Comparison of ENCODE assay signal across 10 mouse cellular contexts in genomic region chr13:51800921-51801320, GRCm38 (mm10). TPM values are rescaled to one million over a fixed set of nuclear protein-coding genes. Genes with fewer than 3 reads are reported as not detected.
DNase-seq lines count a peak whose midpoint lies in the region; TF ChIP-seq lines count a peak whose summit lies in the region.
"Had no signal": no experiment of that assay in that cellular context is flagged by ENCODE, and none has a peak within 500 bp of the region (broad histone marks: within the 10 kb centered on the region; RNA-seq: fewer than 3 reads in every experiment).

No protein-coding gene starts in this region.

- H3K27ac ChIP-seq in layer of hippocampus, adult 2 months: peak overlapping the region; percentile 36; the same call in 1 of the 2 replicates
- no peak overlapping the region for H3K27ac ChIP-seq in hindbrain, embryonic 10.5 days
- H3K27ac ChIP-seq: limb, embryonic 15.5 days had no signal

- no peaks in the 10 kb centered on the region for H3K36me3 ChIP-seq in hindbrain, embryonic 10.5 days
- H3K36me3 ChIP-seq: limb, embryonic 15.5 days had no signal

- H3K27me3 ChIP-seq in hindbrain, embryonic 10.5 days (ENCODE audit: insufficient read depth, poor library complexity, severe bottlenecking): no peaks in the 10 kb centered on the region
- H3K27me3 ChIP-seq: limb, embryonic 15.5 days had no signal

- TF ChIP-seq CTCF in layer of hippocampus, adult 2 months (conservative IDR thresholded peaks at IDR 0.05): no peak

- H3K4me1 ChIP-seq in hindbrain, embryonic 10.5 days (replicated peaks): peaks cover 7% of the 10 kb centered on the region
- H3K4me1 ChIP-seq: limb, embryonic 15.5 days had no signal

- H3K9me3 ChIP-seq in hindbrain, embryonic 10.5 days: no peaks in the 10 kb centered on the region
- H3K9me3 ChIP-seq: limb, embryonic 15.5 days had no signal

- peak; percentile 41 to 46 for DNase-seq in layer of hippocampus, adult 2 months (ENCODE audit: low spot score in 2 of 2)
- DNase-seq in layer of hippocampus, adult 9-10 months (ENCODE audit: low spot score): no peak
- DNase-seq in Muller cell, postnatal 12 days (ENCODE audit: inconsistent ontology term): peak; percentile 50
- peak; percentile 36 to 57 for DNase-seq in layer of hippocampus, postnatal 14 days (ENCODE audit: low spot score in 2 of 2)
- peak; percentile 73 to 78 for DNase-seq in spleen, postnatal 36 days (ENCODE audit: low spot score in 2 of 2)
- no peak for DNase-seq in frontal cortex, adult 2 months (ENCODE audit: extremely low spot score in 1 of 2, low spot score in 1 of 2)
- no peak for DNase-seq in gastrocnemius, postnatal 36 days
- no peak for DNase-seq in hindbrain, embryonic 10.5 days (ENCODE audit: low spot score)
- DNase-seq: cerebellum, adult 2 months had no signal

- intact Hi-C loops in gastrocnemius, postnatal 36 days (cut with DNase I): no loop called here

- no peak overlapping the region for H3K4me3 ChIP-seq in layer of hippocampus, adult 2 months
- no peak overlapping the region for H3K4me3 ChIP-seq in hindbrain, embryonic 10.5 days
- H3K4me3 ChIP-seq: limb, embryonic 15.5 days had no signal

- WGBS in hindbrain, embryonic 10.5 days: 62% methylated on average over 9 of the region's 9 CpGs

RNA-seq across cellular contexts. Expression of gene Sema4d, which starts 7.4 kb away (rescaled TPM):
- 10 to 100 TPM; 76.3 to 83.9 TPM for total RNA-seq in layer of hippocampus, adult 2 months (2021)
- total RNA-seq in layer of hippocampus, postnatal 14 days (2021): 100 to 1,000 TPM; 154 to 165 TPM
- polyA plus RNA-seq in frontal cortex, adult 2 months (2012; rRNA removed): 80.9 and 95.5 TPM in 2 replicates
- 100 to 1,000 TPM; 123 to 134 TPM for total RNA-seq in gastrocnemius, postnatal 36 days (2021)
- 5.9 and 7.5 TPM in 2 replicates for polyA plus RNA-seq in hindbrain, embryonic 10.5 days (2016; fragmentation: Nextera tagmentation; extraction: Ambion mirVana)

RNA-seq across cellular contexts. Expression of gene Gadd45g, which starts 45.6 kb away (rescaled TPM):
- total RNA-seq in layer of hippocampus, adult 2 months (2021): 10 to 100 TPM; 14.8 to 22.7 TPM
- 10 to 100 TPM; 24.0 to 27.8 TPM for total RNA-seq in layer of hippocampus, postnatal 14 days (2021)
- 43.0 and 54.0 TPM in 2 replicates for polyA plus RNA-seq in frontal cortex, adult 2 months (2012; rRNA removed)
- 10 to 100 TPM in 1 of 2 experiments, 1 to 10 TPM in 1; 8.0 to 58.7 TPM for total RNA-seq in gastrocnemius, postnatal 36 days (2021)
- polyA plus RNA-seq in hindbrain, embryonic 10.5 days (2016; fragmentation: Nextera tagmentation; extraction: Ambion mirVana): 184 and 214 TPM in 2 replicates

Comparison
In these comparisons a context has a peak if more than half of its experiments do, and no peak if none do; other contexts are left out.
1. DNase-seq: peak in layer of hippocampus, adult 2 months (2 of 2), Muller cell, postnatal 12 days (single experiment), layer of hippocampus, postnatal 14 days (2 of 2) and spleen, postnatal 36 days (2 of 2); none in layer of hippocampus, adult 9-10 months (single experiment), frontal cortex, adult 2 months (0 of 2), gastrocnemius, postnatal 36 days (0 of 2) and hindbrain, embryonic 10.5 days (single experiment).